Mouse (Mus musculus): ENCODE results near the gene Cdc42ep5. TPM values are rescaled to one million over a fixed set of nuclear protein-coding genes. Genes with fewer than 3 reads are reported as not detected.

Gene Cdc42ep5
- total and polyA plus RNA-seq, 3 experiments: 0.33 to 0.62 TPM; not detected in 1

GRCm38 (mm10) chr7:4136771-4137531 lies 27.7 kb downstream of the Cdc42ep5 start, which contains the start of gene Leng8:
Gene Leng8, plus strand, starts transcription at chr7:4137039.
- H3K36me3 ChIP-seq (replicated peaks): peaks cover 74% of the 10 kb centered on the region
- peak; percentile 85 for DNase-seq (ENCODE audit: low spot score)
- H3K9me3 ChIP-seq (replicated peaks): no peaks in the 10 kb centered on the region
- no peak for TF ChIP-seq TAL1 (conservative IDR thresholded peaks at IDR 0.05; ENCODE audit: low read depth, low read length)
- TF ChIP-seq GATA1 (IDR thresholded peaks at IDR 0.05; ENCODE audit: borderline replicate concordance, low read length): no peak
- no peak for TF ChIP-seq CTCF (IDR thresholded peaks at IDR 0.05; ENCODE audit: low read depth, low read length)
- no peak for TF ChIP-seq POLR2AphosphoS5 (IDR thresholded peaks at IDR 0.05; ENCODE audit: insufficient replicate concordance, low read depth, low read length)
- no peak for TF ChIP-seq GATA2 (IDR thresholded peaks at IDR 0.05; ENCODE audit: borderline replicate concordance, low read depth, low read length)
- H3K4me3 ChIP-seq (ENCODE audit: low read depth, low read length): peak within 1 kb of the TSS; percentile 81
- ATAC-seq (ENCODE audit: extremely low read depth, insufficient number of reproducible peaks, low FRiP score, poor library complexity, severe bottlenecking): peak; percentile 95
- H3K27me3 ChIP-seq (ENCODE audit: insufficient read depth, low read length): no peaks in the 10 kb centered on the region
- H3K4me1 ChIP-seq (ENCODE audit: insufficient read depth, low read depth, low read length): peaks cover 57% of the 10 kb centered on the region

- H3K36me3 ChIP-seq (replicated peaks): peaks cover 74% of the 10 kb centered on the region
- TF ChIP-seq GATA1 (IDR thresholded peaks at IDR 0.05; ENCODE audit: borderline replicate concordance, low read length): no peak
- no peak for TF ChIP-seq CTCF (IDR thresholded peaks at IDR 0.05; ENCODE audit: low read depth, low read length)
- no peak for TF ChIP-seq TAL1 (conservative IDR thresholded peaks at IDR 0.05; ENCODE audit: low read depth, low read length)
- no peak for TF ChIP-seq GATA2 (IDR thresholded peaks at IDR 0.05; ENCODE audit: borderline replicate concordance, low read depth, low read length)
- TF ChIP-seq POLR2AphosphoS5 (IDR thresholded peaks at IDR 0.05; ENCODE audit: insufficient replicate concordance, low read depth, low read length): no peak
- no peaks in the 10 kb centered on the region for H3K27me3 ChIP-seq (ENCODE audit: insufficient read depth, low read length)
- peaks cover 52% of the 10 kb centered on the region for H3K4me1 ChIP-seq (ENCODE audit: insufficient read depth, low read depth, low read length)
- H3K9me3 ChIP-seq (replicated peaks): no peaks in the 10 kb centered on the region
- ATAC-seq (ENCODE audit: extremely low read depth, insufficient number of reproducible peaks, low FRiP score, poor library complexity, severe bottlenecking) (no peak), DNase-seq (ENCODE audit: low spot score) (no peak)
- peak overlapping the region; percentile 81 for H3K4me3 ChIP-seq (ENCODE audit: low read depth, low read length)
These were observed 28.3 kb downstream of the Cdc42ep5 start for GRCm38 (mm10) chr7:4136404-4136770.

GRCm38 (mm10) chr7:4134911-4135310 lies 29.7 kb downstream of the Cdc42ep5 start:
- no peak for TF ChIP-seq TAL1 (conservative IDR thresholded peaks at IDR 0.05; ENCODE audit: low read depth, low read length)
- no peak for TF ChIP-seq POLR2AphosphoS5 (IDR thresholded peaks at IDR 0.05; ENCODE audit: insufficient replicate concordance, low read depth, low read length)
- TF ChIP-seq GATA2 (IDR thresholded peaks at IDR 0.05; ENCODE audit: borderline replicate concordance, low read depth, low read length): no peak
- no peak for TF ChIP-seq CTCF (IDR thresholded peaks at IDR 0.05; ENCODE audit: low read depth, low read length)
- TF ChIP-seq GATA1 (IDR thresholded peaks at IDR 0.05; ENCODE audit: borderline replicate concordance, low read length): no peak
- H3K4me1 ChIP-seq (ENCODE audit: insufficient read depth, low read depth, low read length): peaks cover 45% of the 10 kb centered on the region

GRCm38 (mm10) chr7:4132998-4133397 lies 31.7 kb downstream of the Cdc42ep5 start:
- Histone ChIP-seq H3K36me3 (replicated peaks) (peaks cover 48% of the 10 kb centered on the region), H3K27me3 (ENCODE audit: insufficient read depth, low read length) (no peaks in the 10 kb centered on the region), H3K9me3 (replicated peaks) (no peaks in the 10 kb centered on the region), H3K4me3 (ENCODE audit: low read depth, low read length) (no peak overlapping the region), H3K4me1 (ENCODE audit: insufficient read depth, low read depth, low read length) (peaks cover 27% of the 10 kb centered on the region)
- ATAC-seq (ENCODE audit: extremely low read depth, insufficient number of reproducible peaks, low FRiP score, poor library complexity, severe bottlenecking) (no peak), DNase-seq (ENCODE audit: low spot score) (no peak)
- TF ChIP-seq GATA2 (IDR thresholded peaks at IDR 0.05; ENCODE audit: borderline replicate concordance, low read depth, low read length) (no peak), POLR2AphosphoS5 (IDR thresholded peaks at IDR 0.05; ENCODE audit: insufficient replicate concordance, low read depth, low read length) (no peak), CTCF (IDR thresholded peaks at IDR 0.05; ENCODE audit: low read depth, low read length) (no peak), TAL1 (conservative IDR thresholded peaks at IDR 0.05; ENCODE audit: low read depth, low read length) (no peak), GATA1 (IDR thresholded peaks at IDR 0.05; ENCODE audit: borderline replicate concordance, low read length) (no peak)

More at GRCm38 (mm10) chr7:4134911-4135310, 29.7 kb downstream of the Cdc42ep5 start:
- Histone ChIP-seq H3K36me3 (replicated peaks) (peaks cover 64% of the 10 kb centered on the region), H3K4me3 (ENCODE audit: low read depth, low read length) (no peak overlapping the region), H3K27me3 (ENCODE audit: insufficient read depth, low read length) (no peaks in the 10 kb centered on the region), H3K9me3 (replicated peaks) (no peaks in the 10 kb centered on the region)
- DNase-seq (ENCODE audit: low spot score) (no peak), ATAC-seq (ENCODE audit: extremely low read depth, insufficient number of reproducible peaks, low FRiP score, poor library complexity, severe bottlenecking) (no peak)

- DNase-seq (ENCODE audit: low spot score) (no peak), ATAC-seq (ENCODE audit: extremely low read depth, insufficient number of reproducible peaks, low FRiP score, poor library complexity, severe bottlenecking) (no peak)
- no peaks in the 10 kb centered on the region for H3K27me3 ChIP-seq (ENCODE audit: insufficient read depth, low read length)
- no peak for TF ChIP-seq POLR2AphosphoS5 (IDR thresholded peaks at IDR 0.05; ENCODE audit: insufficient replicate concordance, low read depth, low read length)
- no peak for TF ChIP-seq CTCF (IDR thresholded peaks at IDR 0.05; ENCODE audit: low read depth, low read length)
- TF ChIP-seq TAL1 (conservative IDR thresholded peaks at IDR 0.05; ENCODE audit: low read depth, low read length): no peak
- TF ChIP-seq GATA2 (IDR thresholded peaks at IDR 0.05; ENCODE audit: borderline replicate concordance, low read depth, low read length): no peak
- no peak for TF ChIP-seq GATA1 (IDR thresholded peaks at IDR 0.05; ENCODE audit: borderline replicate concordance, low read length)
- H3K9me3 ChIP-seq (replicated peaks): no peaks in the 10 kb centered on the region
- peaks cover 23% of the 10 kb centered on the region for H3K4me1 ChIP-seq (ENCODE audit: insufficient read depth, low read depth, low read length)
- peaks cover 47% of the 10 kb centered on the region for H3K36me3 ChIP-seq (replicated peaks)
- no peak overlapping the region for H3K4me3 ChIP-seq (ENCODE audit: low read depth, low read length)
These were observed 32.1 kb downstream of the Cdc42ep5 start for GRCm38 (mm10) chr7:4132581-4132980.

- H3K36me3 ChIP-seq (replicated peaks): peaks cover 45% of the 10 kb centered on the region
- H3K9me3 ChIP-seq (replicated peaks): no peaks in the 10 kb centered on the region
- DNase-seq (ENCODE audit: low spot score) (no peak), ATAC-seq (ENCODE audit: extremely low read depth, insufficient number of reproducible peaks, low FRiP score, poor library complexity, severe bottlenecking) (no peak)
- H3K27me3 ChIP-seq (ENCODE audit: insufficient read depth, low read length): no peaks in the 10 kb centered on the region
- H3K4me3 ChIP-seq (ENCODE audit: low read depth, low read length): no peak overlapping the region
- H3K4me1 ChIP-seq (ENCODE audit: insufficient read depth, low read depth, low read length): peaks cover 21% of the 10 kb centered on the region
- TF ChIP-seq TAL1 (conservative IDR thresholded peaks at IDR 0.05; ENCODE audit: low read depth, low read length) (no peak), GATA1 (IDR thresholded peaks at IDR 0.05; ENCODE audit: borderline replicate concordance, low read length) (no peak), GATA2 (IDR thresholded peaks at IDR 0.05; ENCODE audit: borderline replicate concordance, low read depth, low read length) (no peak), POLR2AphosphoS5 (IDR thresholded peaks at IDR 0.05; ENCODE audit: insufficient replicate concordance, low read depth, low read length) (no peak), CTCF (IDR thresholded peaks at IDR 0.05; ENCODE audit: low read depth, low read length) (no peak)
These were observed 32.7 kb downstream of the Cdc42ep5 start for GRCm38 (mm10) chr7:4131964-4132363.

All from G1E (cell line).